Mouse (Mus musculus) embryonic facial prominence, embryonic 10.5 days (tissue): ENCODE measurements around the gene Mrpl47. TPM values are rescaled to one million over a fixed set of nuclear protein-coding genes. Genes with fewer than 3 reads are reported as not detected.

ENCODE experiments used
- DNase-seq: peaks from one replicate; pipeline ENCODE4 v3.0.0-alpha.2; 2017; ENCODE audit warnings: low spot score
- H3K27ac ChIP-seq: fragments of 300-500 bp; sonication (generic); replicated peaks from 2 replicates; pipeline ENCODE4 v1.5.1; 2016; ENCODE audit warnings: mild to moderate bottlenecking
- H3K27me3 ChIP-seq: fragments of 300-500 bp; sonication (generic); replicated peaks from 2 replicates; pipeline ENCODE4 v1.6.1; 2016; ENCODE audit warnings: low read depth, mild to moderate bottlenecking; ENCODE audit not compliant: poor library complexity, severe bottlenecking
- H3K36me3 ChIP-seq: fragments of 300-500 bp; sonication (generic); replicated peaks from 2 replicates; pipeline ENCODE4 v1.6.1; 2016; ENCODE audit warnings: mild to moderate bottlenecking, moderate library complexity
- H3K4me1 ChIP-seq: fragments of 300-500 bp; sonication (generic); 2 replicates; pipeline ENCODE4 v1.6.1; 2016
- H3K4me3 ChIP-seq: fragments of 300-500 bp; sonication (generic); 2 replicates; pipeline ENCODE4 v1.5.1; 2016; ENCODE audit warnings: mild to moderate bottlenecking, moderate library complexity
- H3K9me3 ChIP-seq: fragments of 300-500 bp; sonication (generic); 2 replicates; pipeline ENCODE4 v1.6.1; 2016; ENCODE audit warnings: mild to moderate bottlenecking
- WGBS: fragments of 180-500 bp; shearing (Covaris S2); methylation state at CpG from one replicate; pipeline ENCODE4 v1.1.7; 2016; 5-methylcytosine and 5-hydroxymethylcytosine counted together
- polyA plus RNA-seq: library from polyadenylated mRNA; unstranded; fragments of >200 nt; fragmentation: Nextera tagmentation; extraction: Ambion mirVana; gene quantifications from 2 replicates; pipeline ENCODE4 v1.2.1, GENCODE M21; 2016

Gene Mrpl47
- polyA plus RNA-seq, 1 experiment from 2014 or later, result 37.7 TPM

DNA sequence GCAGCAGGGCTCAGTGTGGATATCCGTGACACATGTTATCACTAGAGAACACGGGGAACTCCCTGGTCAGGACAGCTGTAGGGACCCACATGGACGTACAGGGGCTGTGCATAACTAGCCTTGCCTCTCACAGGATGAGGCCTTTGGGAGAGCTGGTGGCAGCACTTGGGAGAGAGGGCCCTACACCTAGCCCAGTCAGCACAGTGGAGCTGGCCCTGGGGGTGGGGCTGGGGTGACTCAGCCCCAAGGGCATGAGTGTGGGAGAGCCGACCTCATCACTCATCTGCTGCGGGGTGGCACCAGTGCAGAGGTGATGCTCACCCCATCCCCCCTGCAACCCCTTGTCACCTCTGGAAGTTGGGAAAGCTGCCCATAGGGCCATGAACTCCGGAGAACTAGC, 61.0 kb downstream of the Mrpl47 start:
- no peak overlapping the region for H3K27ac ChIP-seq
- 83% methylated on average over 6 of the region's 6 CpGs for WGBS
- no peaks in the 10 kb centered on the region for H3K27me3 ChIP-seq
- H3K9me3 ChIP-seq, result no peaks in the 10 kb centered on the region
- no peak overlapping the region for H3K4me3 ChIP-seq
- no peaks in the 10 kb centered on the region for H3K36me3 ChIP-seq
- no peak for DNase-seq
- H3K4me1 ChIP-seq, result no peaks in the 10 kb centered on the region

Other genes starting within 250 kb of the Mrpl47 start
- 0.09 TPM in 1 of 2 replicates, not detected in the other for gene Kcnmb3, start 245.4 kb downstream of the Mrpl47 start, polyA plus RNA-seq
- 40.7 and 41.0 TPM in 2 replicates for gene Zfp639, start 227.3 kb downstream of the Mrpl47 start, polyA plus RNA-seq
- gene Mfn1, start 208.1 kb downstream of the Mrpl47 start, polyA plus RNA-seq, result 23.9 and 24.9 TPM in 2 replicates
- 38.8 and 44.1 TPM in 2 replicates for gene Gnb4, start 121.0 kb downstream of the Mrpl47 start, polyA plus RNA-seq
- gene Actl6a, start 31.3 kb downstream of the Mrpl47 start, polyA plus RNA-seq, result 274 and 289 TPM in 2 replicates
- 268 and 276 TPM in 2 replicates for gene Ndufb5, start 615 bp downstream of the Mrpl47 start, polyA plus RNA-seq
- gene Usp13, start 79.9 kb upstream of the Mrpl47 start, polyA plus RNA-seq, result 5.8 and 8.5 TPM in 2 replicates